Mouse (Mus musculus) G1E (cell line): ENCODE data around the gene Poc5. TPM values are rescaled to one million over a fixed set of nuclear protein-coding genes. Genes with fewer than 3 reads are reported as not detected.

Source experiments
- ATAC-seq: 2 replicates; pipeline ENCODE4 v1.8.0; 2016; ENCODE audit warnings: mild to moderate bottlenecking; ENCODE audit not compliant: insufficient number of reproducible peaks, poor library complexity, low FRiP score, severe bottlenecking; ENCODE audit errors: extremely low read depth
- DNase-seq: peaks from one replicate; pipeline ENCODE4 v3.0.0; 2012; ENCODE audit warnings: low spot score
- H3K27me3 ChIP-seq: 2 replicates; pipeline ENCODE4 v1.6.1; 2012; ENCODE audit warnings: mild to moderate bottlenecking, low read length, inconsistent platforms; ENCODE audit not compliant: insufficient read depth
- H3K36me3 ChIP-seq: replicated peaks from 2 replicates; pipeline ENCODE3; 2012; ENCODE audit warnings: mild to moderate bottlenecking, inconsistent platforms
- H3K4me1 ChIP-seq: 2 replicates; pipeline ENCODE4 v1.6.1; 2012; ENCODE audit warnings: low read depth, low read length, inconsistent platforms, mixed read lengths; ENCODE audit not compliant: insufficient read depth
- H3K4me3 ChIP-seq: 2 replicates; pipeline ENCODE4 v1.5.1; 2012; ENCODE audit warnings: low read depth, mild to moderate bottlenecking, inconsistent platforms, low read length, moderate library complexity, mixed read lengths
- H3K9me3 ChIP-seq: replicated peaks from 2 replicates; pipeline ENCODE4 v1.6.1; 2012; ENCODE audit warnings: inconsistent platforms
- CTCF ChIP-seq: IDR thresholded peaks from 2 replicates; pipeline ENCODE4 v1.5.1; 2012; ENCODE audit warnings: low read depth, low read length, inconsistent platforms, mixed read lengths
- GATA1 ChIP-seq: IDR thresholded peaks from 2 replicates; pipeline ENCODE4 v1.6.1; 2012; ENCODE audit warnings: borderline replicate concordance, low read length, inconsistent platforms, mixed read lengths
- GATA2 ChIP-seq: IDR thresholded peaks from 2 replicates; pipeline ENCODE4 v1.6.1; 2012; ENCODE audit warnings: low read depth, low read length, inconsistent platforms, borderline replicate concordance
- POLR2AphosphoS5 ChIP-seq: IDR thresholded peaks from 2 replicates; pipeline ENCODE4 v1.6.1; 2012; ENCODE audit warnings: low read depth, low read length, inconsistent platforms; ENCODE audit not compliant: insufficient replicate concordance
- TAL1 ChIP-seq: conservative IDR thresholded peaks from 2 replicates; pipeline ENCODE4 v1.6.1; 2012; ENCODE audit warnings: low read depth, low read length, inconsistent platforms, mixed read lengths
- polyA plus RNA-seq: library from polyadenylated mRNA; stranded (reverse); fragments of >175 nt; gene quantifications from 2 replicates; pipeline ENCODE4 v1.2.3, GENCODE M21; 2012
- total RNA-seq, 2 experiments: library from RNA; stranded (forward) in 1 of 2; stranded (reverse) in 1 of 2; fragments of 200-1000 nt in 1 of 2; fragments of >200 nt in 1 of 2; fragmentation: Nextera tagmentation in 1 of 2; gene quantifications; 2 replicates each; pipeline ENCODE4 v1.2.3; 2014 to 2017

The Poc5 gene
- total and polyA plus RNA-seq, 3 experiments: 13.5 to 27.0 (median 18.1) TPM

DNA sequence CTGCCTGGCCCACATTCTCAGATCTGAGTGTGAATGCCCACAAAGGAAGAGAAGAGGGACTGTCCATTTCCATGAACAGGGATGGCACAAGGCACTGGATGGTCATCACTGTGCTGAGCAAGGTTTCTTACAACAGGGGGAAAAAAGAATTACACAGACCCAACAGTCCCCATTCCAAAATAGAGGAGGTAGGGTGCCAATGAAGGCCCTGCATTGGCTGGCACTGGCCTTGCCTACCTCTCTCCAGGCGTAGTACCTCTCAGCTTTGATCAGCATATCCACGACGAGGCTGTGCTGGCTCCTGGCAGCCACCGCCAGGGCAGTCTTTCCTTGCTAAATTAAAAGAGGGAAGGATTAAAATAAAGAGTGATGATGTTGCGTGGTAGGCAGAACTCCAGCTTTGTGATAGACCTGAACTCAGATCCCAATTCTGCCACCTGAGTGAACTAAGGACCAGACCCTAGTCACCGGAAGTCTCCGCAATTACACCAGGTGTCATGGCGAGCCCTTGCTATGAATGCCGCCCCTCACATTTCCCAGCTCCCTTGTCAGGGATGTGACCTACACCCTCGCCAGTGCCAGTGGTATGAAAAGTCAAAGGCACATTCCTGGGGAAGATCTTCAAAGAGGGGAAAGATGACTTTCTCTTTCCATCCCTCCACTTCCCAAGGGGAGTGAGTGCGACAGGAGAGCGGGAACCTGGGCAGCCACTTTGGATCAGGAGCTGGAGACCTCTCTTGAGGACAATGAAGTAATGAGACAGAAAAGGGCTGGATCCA, 36.6 kb downstream of the Poc5 start:
- Histone ChIP-seq H3K4me1 (no peaks in the 10 kb centered on the region), H3K27me3 (peaks cover 5% of the 10 kb centered on the region), H3K36me3 (peaks cover 4% of the 10 kb centered on the region), H3K4me3 (no peak overlapping the region), H3K9me3 (no peaks in the 10 kb centered on the region)
- DNase-seq (no peak), ATAC-seq (no peak)
- TF ChIP-seq GATA2 (no peak), GATA1 (no peak), TAL1 (no peak), POLR2AphosphoS5 (no peak), CTCF (no peak)

DNA sequence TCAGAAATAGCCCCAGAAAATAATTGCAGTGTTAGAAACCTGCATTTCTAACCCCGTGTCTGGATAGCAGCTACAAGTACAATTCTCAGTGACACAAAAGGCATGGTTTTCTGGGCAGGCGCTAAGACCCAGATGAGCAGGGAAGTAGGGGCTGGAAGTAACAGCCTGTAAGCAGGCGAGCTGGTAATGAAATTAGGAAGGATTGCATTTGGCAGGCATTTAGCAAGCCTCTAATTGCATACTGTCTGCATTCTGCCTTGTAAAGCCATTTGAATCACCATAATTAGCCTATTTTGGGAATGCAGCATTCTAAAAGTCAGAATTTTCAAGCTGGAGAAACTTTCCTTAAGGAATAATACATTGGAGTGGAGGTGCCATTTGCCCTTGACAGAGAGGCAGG, 38.0 kb downstream of the Poc5 start:
- Histone ChIP-seq H3K4me3 (no peak overlapping the region), H3K27me3 (peaks cover 8% of the 10 kb centered on the region), H3K36me3 (no peaks in the 10 kb centered on the region), H3K9me3 (no peaks in the 10 kb centered on the region), H3K4me1 (no peaks in the 10 kb centered on the region)
- DNase-seq (no peak), ATAC-seq (no peak)
- TF ChIP-seq POLR2AphosphoS5 (no peak), GATA1 (no peak), TAL1 (no peak)

DNA sequence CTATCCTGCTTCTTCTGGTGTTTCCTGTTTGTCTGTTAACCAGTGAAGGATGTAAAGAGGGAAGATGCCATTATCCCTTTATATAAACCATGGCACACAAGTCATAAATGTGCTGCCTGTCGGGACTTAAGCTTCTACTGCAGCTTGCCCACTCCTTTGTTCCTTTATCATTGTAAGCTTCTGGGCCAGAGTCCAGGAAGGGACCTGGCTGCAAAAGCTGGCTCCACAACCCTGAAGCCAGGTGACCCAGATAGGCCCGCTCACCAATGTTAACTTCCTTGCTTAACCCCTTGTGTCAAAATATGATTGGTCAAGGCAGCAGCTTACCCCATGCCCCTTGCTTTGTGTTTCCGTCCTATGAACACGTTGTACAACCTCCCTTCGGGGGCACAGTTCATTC, 40.4 kb downstream of the Poc5 start:
- Histone ChIP-seq H3K4me1 (peaks cover 3% of the 10 kb centered on the region; the same call in 1 of the 2 replicates), H3K27me3 (peaks cover 11% of the 10 kb centered on the region), H3K36me3 (no peaks in the 10 kb centered on the region), H3K9me3 (no peaks in the 10 kb centered on the region), H3K4me3 (no peak overlapping the region)
- no peak for ATAC-seq
- DNase-seq: no peak
- TF ChIP-seq GATA2: no peak
- no peak for TF ChIP-seq GATA1
- no peak for TF ChIP-seq TAL1
- TF ChIP-seq POLR2AphosphoS5: no peak
- no peak for TF ChIP-seq CTCF

DNA sequence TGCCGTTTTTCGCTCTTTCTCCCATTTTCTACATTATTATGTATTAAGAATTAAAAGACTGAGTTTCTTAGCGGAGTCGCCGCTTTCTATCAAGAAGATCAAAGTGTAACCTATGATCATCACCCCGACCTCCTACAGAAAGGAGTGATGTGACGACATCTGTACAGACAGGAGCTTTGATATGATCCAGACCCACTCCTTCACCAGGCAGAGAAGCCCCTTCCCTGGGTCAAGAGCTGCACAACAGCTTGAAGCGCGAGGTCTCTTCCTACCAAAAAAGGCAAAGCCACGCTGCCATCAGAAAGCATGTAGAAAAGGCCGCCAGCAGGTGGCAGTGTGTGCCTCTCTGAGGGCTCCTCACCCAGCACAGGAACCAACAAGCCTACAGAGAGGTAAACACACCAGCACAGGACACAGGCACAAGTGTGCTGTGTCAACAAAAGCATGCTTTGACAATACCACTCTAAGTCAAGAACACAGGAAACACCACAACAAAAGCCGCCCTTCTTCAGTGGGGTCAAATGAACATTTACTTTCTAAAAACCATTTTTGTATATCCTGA, 43.6 kb downstream of the Poc5 start:
- no peak for ATAC-seq
- TF ChIP-seq CTCF (peak; percentile 53), POLR2AphosphoS5 (no peak)
- peaks cover 3% of the 10 kb centered on the region; the same call in 1 of the 2 replicates for H3K4me1 ChIP-seq
- peaks cover 24% of the 10 kb centered on the region for H3K27me3 ChIP-seq
- peak; percentile 30 for DNase-seq
- H3K36me3 ChIP-seq: no peaks in the 10 kb centered on the region
- H3K4me3 ChIP-seq: no peak overlapping the region
- no peaks in the 10 kb centered on the region for H3K9me3 ChIP-seq

DNA sequence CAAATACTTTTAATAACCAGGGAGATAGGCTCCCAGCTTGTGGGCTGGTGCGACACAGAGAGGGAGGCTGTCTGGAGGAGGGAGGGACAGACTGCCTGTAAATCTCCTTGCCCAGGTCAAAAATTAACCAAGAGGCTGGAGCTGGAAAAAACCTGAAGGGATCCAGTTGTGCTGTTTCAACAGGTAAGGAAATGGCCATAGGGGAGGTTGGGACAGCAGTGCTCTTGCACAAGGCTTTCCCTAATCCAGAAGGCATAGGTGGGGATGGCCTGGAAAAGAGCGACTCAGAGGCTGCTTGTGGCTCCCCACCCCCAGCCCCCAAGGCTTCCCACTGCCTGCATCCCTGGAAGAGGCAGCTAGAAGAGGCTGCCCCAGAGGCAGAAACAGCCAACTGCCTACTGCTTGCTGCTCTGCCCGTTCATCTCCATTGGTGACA, 44.3 kb downstream of the Poc5 start:
- Histone ChIP-seq H3K27me3 (peaks cover 25% of the 10 kb centered on the region), H3K36me3 (no peaks in the 10 kb centered on the region), H3K4me1 (peaks cover 3% of the 10 kb centered on the region; the same call in 1 of the 2 replicates), H3K4me3 (no peak overlapping the region), H3K9me3 (no peaks in the 10 kb centered on the region; the same call in 1 of the 2 replicates)
- TF ChIP-seq GATA2: no peak
- TF ChIP-seq CTCF: no peak
- TF ChIP-seq TAL1: no peak
- TF ChIP-seq GATA1: no peak
- TF ChIP-seq POLR2AphosphoS5: no peak
- no peak for DNase-seq
- ATAC-seq: no peak

DNA sequence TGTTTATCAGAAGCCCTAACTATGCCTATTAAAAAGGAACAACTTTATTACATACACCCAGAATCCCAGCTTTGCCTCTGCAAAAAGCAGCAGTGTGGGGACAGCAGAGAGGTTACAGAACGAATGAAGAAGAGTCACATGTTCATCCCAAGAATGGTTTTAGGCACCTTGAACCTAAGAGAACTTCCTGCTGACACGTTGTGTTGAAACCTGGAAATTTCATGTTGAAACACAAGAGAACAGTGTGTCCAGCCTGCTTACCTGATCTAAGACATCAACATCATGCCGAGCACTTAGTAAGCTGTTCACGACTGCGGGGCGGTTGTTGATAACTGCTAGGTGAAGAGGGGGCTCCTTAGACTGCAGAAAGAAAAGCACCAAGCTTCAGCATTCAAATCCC, 44.9 kb downstream of the Poc5 start:
- no peak for TF ChIP-seq CTCF
- Histone ChIP-seq H3K4me1 (peaks cover 3% of the 10 kb centered on the region; the same call in 1 of the 2 replicates), H3K36me3 (no peaks in the 10 kb centered on the region), H3K9me3 (no peaks in the 10 kb centered on the region; the same call in 1 of the 2 replicates), H3K27me3 (peaks cover 22% of the 10 kb centered on the region), H3K4me3 (no peak overlapping the region)
- DNase-seq (no peak), ATAC-seq (no peak)
